Mouse (Mus musculus): ENCODE results near the gene Tmem52.

DNA sequence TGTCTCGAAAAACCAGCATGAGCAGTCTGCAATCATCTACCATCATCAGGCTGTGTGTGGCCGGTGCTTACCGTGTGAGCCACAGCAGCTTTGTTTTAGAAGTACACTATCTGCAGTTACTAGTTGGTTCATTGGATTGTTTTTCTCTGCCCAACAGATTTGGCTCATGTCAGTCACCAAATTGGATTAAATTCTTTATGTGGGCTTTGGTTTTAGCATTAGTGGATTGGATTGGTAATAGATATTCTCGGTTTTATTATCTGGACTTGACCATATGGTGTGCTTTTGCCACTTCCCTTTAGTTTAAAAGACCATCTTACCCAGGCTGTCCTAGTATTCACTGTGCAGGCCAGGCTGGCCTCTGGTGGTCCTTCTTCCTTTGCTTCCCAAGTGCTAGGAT, 26.0 kb downstream of the Tmem52 start:
- no peak for TF ChIP-seq CTCF (IDR thresholded peaks at IDR 0.05; ENCODE audit: low read depth)
- no peak for TF ChIP-seq EP300 (optimal IDR thresholded peaks at IDR 0.05)

All from stomach, postnatal 0 days (tissue).